Mouse (Mus musculus) liver, embryonic 13.5 days (tissue): ENCODE results near the gene Apip. TPM values are rescaled to one million over a fixed set of nuclear protein-coding genes. Genes with fewer than 3 reads are reported as not detected.

Experiments
- ATAC-seq: fragments of 200-750 bp; cut with Nextera tagmentation; 2 replicates; pipeline ENCODE4 v1.8.0; 2017; ENCODE audit warnings: low read depth, mild to moderate bottlenecking, moderate number of reproducible peaks, moderate library complexity
- DNase-seq: peaks from one replicate; pipeline ENCODE4 v3.0.0; 2022
- H3K27ac ChIP-seq: fragments of 300-500 bp; sonication (generic); 2 replicates; pipeline ENCODE4 v1.5.1; 2015; ENCODE audit warnings: moderate library complexity, mild to moderate bottlenecking, inconsistent platforms
- H3K27me3 ChIP-seq: fragments of 300-500 bp; sonication (generic); 2 replicates; pipeline ENCODE4 v1.6.1; 2015; ENCODE audit warnings: mild to moderate bottlenecking, inconsistent platforms
- H3K36me3 ChIP-seq: fragments of 300-500 bp; sonication (generic); 2 replicates; pipeline ENCODE4 v1.6.1; 2015; ENCODE audit warnings: mild to moderate bottlenecking, inconsistent platforms
- H3K4me1 ChIP-seq: fragments of 300-500 bp; sonication (generic); replicated peaks from 2 replicates; pipeline ENCODE4 v1.6.1; 2015; ENCODE audit warnings: inconsistent platforms
- H3K4me2 ChIP-seq: fragments of 300-500 bp; sonication (generic); 2 replicates; pipeline ENCODE4 v1.6.1; 2015; ENCODE audit warnings: inconsistent platforms, mild to moderate bottlenecking, moderate library complexity
- H3K4me3 ChIP-seq: fragments of 300-500 bp; sonication (generic); replicated peaks from 2 replicates; pipeline ENCODE4 v1.5.1; 2015; ENCODE audit warnings: mild to moderate bottlenecking, inconsistent platforms
- H3K9ac ChIP-seq: fragments of 300-500 bp; sonication (generic); 2 replicates; pipeline ENCODE4 v1.6.1; 2015; ENCODE audit warnings: mild to moderate bottlenecking, inconsistent platforms
- H3K9me3 ChIP-seq: fragments of 300-500 bp; sonication (generic); replicated peaks from 2 replicates; pipeline ENCODE4 v1.6.1; 2016; ENCODE audit warnings: inconsistent platforms
- WGBS: fragments of 180-500 bp; shearing (Covaris S2); methylation state at CpG from one replicate; pipeline ENCODE4 v1.1.7; 2015; ENCODE audit not compliant: insufficient replicate concordance; 5-methylcytosine and 5-hydroxymethylcytosine counted together
- polyA plus RNA-seq: library from polyadenylated mRNA; unstranded; fragments of >200 nt; fragmentation: Nextera tagmentation; extraction: Ambion mirVana; gene quantifications from 2 replicates; pipeline ENCODE4 v1.2.1, GENCODE M21; 2015

Apip gene
- polyA plus RNA-seq, 1 experiment from 2014 or later = 49.8 TPM

DNA sequence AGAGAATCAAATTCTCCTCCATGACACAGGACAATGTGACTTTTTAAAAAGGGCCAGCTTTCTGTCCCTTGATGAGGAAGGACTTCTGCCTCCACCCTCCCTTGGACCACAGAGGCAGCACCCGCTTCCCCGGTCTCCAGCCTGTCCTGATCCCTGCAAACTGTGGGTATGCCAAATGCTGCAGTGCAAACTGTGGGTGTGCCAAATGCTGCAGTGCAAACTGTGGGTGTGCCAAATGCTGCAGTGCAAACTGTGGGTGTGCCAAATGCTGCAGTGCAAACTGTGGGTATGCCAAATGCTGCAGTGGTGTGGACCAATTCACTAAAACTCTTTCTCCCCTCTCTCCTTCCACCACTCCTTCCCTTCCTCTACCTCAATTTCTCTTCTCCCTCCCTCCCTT, 32.7 kb downstream of the Apip start:
- WGBS = 57% methylated on average over 2 of the region's 2 CpGs
- Histone ChIP-seq H3K27me3 (no peaks in the 10 kb centered on the region), H3K9me3 (no peaks in the 10 kb centered on the region), H3K9ac (no peak overlapping the region), H3K4me1 (no peaks in the 10 kb centered on the region), H3K36me3 (no peaks in the 10 kb centered on the region), H3K27ac (no peak overlapping the region), H3K4me2 (no peak overlapping the region), H3K4me3 (no peak overlapping the region)
- DNase-seq (no peak), ATAC-seq (no peak)

- Histone ChIP-seq H3K4me1 (no peaks in the 10 kb centered on the region), H3K4me2 (no peak overlapping the region), H3K9me3 (no peaks in the 10 kb centered on the region), H3K27me3 (no peaks in the 10 kb centered on the region), H3K27ac (no peak overlapping the region), H3K9ac (no peak overlapping the region), H3K36me3 (no peaks in the 10 kb centered on the region), H3K4me3 (no peak overlapping the region)
- DNase-seq (no peak), ATAC-seq (no peak)
- 76% methylated on average over 8 of the region's 8 CpGs for WGBS
Measured at GRCm38 (mm10) chr2:103111669-103112068, 38.2 kb downstream of the Apip start.

- no peaks in the 10 kb centered on the region for H3K27me3 ChIP-seq
- DNase-seq (no peak), ATAC-seq (no peak)
- no peaks in the 10 kb centered on the region for H3K4me1 ChIP-seq
- no peak overlapping the region for H3K9ac ChIP-seq
- 69% methylated on average over 5 of the region's 5 CpGs for WGBS
- no peaks in the 10 kb centered on the region for H3K36me3 ChIP-seq
- no peak overlapping the region for H3K4me2 ChIP-seq
- H3K9me3 ChIP-seq = no peaks in the 10 kb centered on the region
- H3K4me3 ChIP-seq = no peak overlapping the region
- no peak overlapping the region for H3K27ac ChIP-seq
Measured at GRCm38 (mm10) chr2:103117212-103117611, 43.7 kb downstream of the Apip start.

GRCm38 (mm10) chr2:103118324-103119196, 45.1 kb downstream of the Apip start:
- Histone ChIP-seq H3K9me3 (no peaks in the 10 kb centered on the region), H3K36me3 (no peaks in the 10 kb centered on the region), H3K4me3 (no peak overlapping the region), H3K27me3 (no peaks in the 10 kb centered on the region), H3K9ac (no peak overlapping the region), H3K4me1 (no peaks in the 10 kb centered on the region), H3K27ac (no peak overlapping the region), H3K4me2 (no peak overlapping the region)
- no peak for DNase-seq
- WGBS = 53% methylated on average over 6 of the region's 6 CpGs
- ATAC-seq = no peak

GRCm38 (mm10) chr2:103119197-103119854, 45.9 kb downstream of the Apip start:
- Histone ChIP-seq H3K27ac (no peak overlapping the region), H3K4me3 (no peak overlapping the region), H3K9me3 (no peaks in the 10 kb centered on the region), H3K4me1 (no peaks in the 10 kb centered on the region), H3K4me2 (no peak overlapping the region), H3K36me3 (no peaks in the 10 kb centered on the region), H3K9ac (no peak overlapping the region), H3K27me3 (no peaks in the 10 kb centered on the region)
- no peak for DNase-seq
- ATAC-seq = peak; percentile 66
- 54% methylated on average over 7 of the region's 7 CpGs for WGBS

DNA sequence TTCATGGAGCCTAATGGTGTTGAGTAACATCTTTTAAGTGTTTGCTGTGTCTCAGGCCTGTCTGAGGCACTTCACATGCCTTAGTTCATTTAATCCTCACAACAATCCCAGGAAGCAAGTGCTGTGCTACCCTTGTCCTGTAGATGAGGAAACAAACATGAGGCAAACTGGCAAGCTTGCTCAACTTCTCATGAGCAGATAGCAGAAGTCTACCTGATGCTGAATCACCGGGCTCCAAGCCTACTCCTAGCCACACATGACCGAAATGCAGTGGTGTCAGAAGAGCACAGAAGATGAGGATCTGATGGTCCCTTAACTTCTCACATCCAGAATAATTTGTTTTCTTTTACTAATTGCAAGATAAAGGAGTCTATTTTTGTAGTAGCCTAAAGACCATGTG, 56.2 kb downstream of the Apip start:
- Histone ChIP-seq H3K9ac (no peak overlapping the region), H3K4me2 (no peak overlapping the region), H3K4me3 (no peak overlapping the region), H3K27ac (no peak overlapping the region), H3K4me1 (no peaks in the 10 kb centered on the region), H3K9me3 (no peaks in the 10 kb centered on the region), H3K27me3 (no peaks in the 10 kb centered on the region), H3K36me3 (no peaks in the 10 kb centered on the region)
- no peak for ATAC-seq
- DNase-seq = no peak
- WGBS = 54% methylated on average over 2 of the region's 2 CpGs

- Histone ChIP-seq H3K9ac (no peak overlapping the region), H3K4me3 (no peak overlapping the region), H3K4me2 (no peak overlapping the region), H3K27me3 (no peaks in the 10 kb centered on the region), H3K9me3 (no peaks in the 10 kb centered on the region), H3K4me1 (no peaks in the 10 kb centered on the region), H3K27ac (no peak overlapping the region), H3K36me3 (no peaks in the 10 kb centered on the region)
- no peak for ATAC-seq
- no peak for DNase-seq
- 22% methylated on average over 4 of the region's 4 CpGs for WGBS
Measured at GRCm38 (mm10) chr2:103131145-103131544, 57.7 kb downstream of the Apip start.

DNA sequence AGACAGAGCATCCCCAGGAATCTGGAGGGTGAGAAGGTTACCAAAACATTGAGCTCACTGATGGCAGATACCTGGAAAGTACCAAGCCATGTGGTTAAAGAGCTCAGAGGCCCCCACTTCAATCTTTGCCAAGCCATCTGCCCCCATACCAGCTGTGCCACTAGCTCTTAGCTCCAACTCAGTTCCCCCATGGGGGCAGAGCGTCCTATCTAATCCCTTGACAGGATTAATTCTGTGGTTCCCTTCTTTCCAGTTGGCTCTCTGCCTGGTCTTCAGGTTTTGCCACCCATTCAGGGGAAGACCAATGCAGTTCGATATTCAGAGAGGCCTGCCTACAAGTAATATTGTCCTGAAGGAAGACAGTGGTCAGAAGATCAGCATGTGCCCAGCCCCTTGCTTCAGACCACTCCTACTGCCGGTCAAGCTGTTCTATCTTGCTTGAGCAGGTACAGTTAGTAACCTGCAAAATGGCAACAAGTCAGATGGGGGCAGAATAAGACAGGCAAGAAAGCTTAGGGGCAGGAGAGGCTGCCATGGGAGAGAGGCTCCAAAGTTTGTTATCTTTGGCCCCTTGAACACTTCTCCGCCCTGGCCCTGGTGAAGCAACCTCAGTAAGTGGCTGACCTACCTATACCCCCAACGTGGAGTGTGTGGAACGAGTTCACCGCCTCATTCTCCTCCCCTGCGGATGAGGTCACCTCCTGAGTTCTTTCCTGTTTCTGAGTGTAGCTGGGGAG, 65.2 kb downstream of the Apip start:
- ATAC-seq (no peak), DNase-seq (no peak)
- Histone ChIP-seq H3K4me3 (no peak overlapping the region), H3K27ac (no peak overlapping the region), H3K9ac (no peak overlapping the region), H3K4me2 (no peak overlapping the region), H3K27me3 (no peaks in the 10 kb centered on the region), H3K9me3 (no peaks in the 10 kb centered on the region), H3K4me1 (no peaks in the 10 kb centered on the region), H3K36me3 (no peaks in the 10 kb centered on the region)
- WGBS = 35% methylated on average over 8 of the region's 8 CpGs

Other genes with a start within 250 kb of the Apip start
- gene Cd44, start 172.0 kb upstream of the Apip start, polyA plus RNA-seq = 15.1 and 19.5 TPM in 2 replicates
- 25.7 and 31.4 TPM in 2 replicates for gene Pdhx, start 162 bp upstream of the Apip start, polyA plus RNA-seq
- 0.08 and 0.19 TPM in 2 replicates for gene Ehf, start 229.6 kb downstream of the Apip start, polyA plus RNA-seq